Mouse (Mus musculus) hindbrain, embryonic 13.5 days (tissue): ENCODE data around the gene Daxx. TPM values are rescaled to one million over a fixed set of nuclear protein-coding genes. Genes with fewer than 3 reads are reported as not detected.
"Not testable (repeated sequence)": the region's sequence is repeated elsewhere in the genome, so short reads cannot be mapped to it uniquely, and the experiment has no call there.

Experiments used
- ATAC-seq: fragments of 200-750 bp; cut with Nextera tagmentation; 2 replicates; pipeline ENCODE4 v1.8.0; 2017; ENCODE audit warnings: moderate TSS enrichment; ENCODE audit not compliant: low FRiP score
- H3K27ac ChIP-seq: fragments of 300-500 bp; sonication (generic); 2 replicates; pipeline ENCODE4 v1.5.1; 2015; ENCODE audit warnings: inconsistent platforms, mild to moderate bottlenecking, moderate library complexity
- H3K27me3 ChIP-seq: fragments of 300-500 bp; sonication (generic); 2 replicates; pipeline ENCODE4 v1.6.1; 2015; ENCODE audit warnings: mild to moderate bottlenecking, inconsistent platforms
- H3K36me3 ChIP-seq: fragments of 300-500 bp; sonication (generic); 2 replicates; pipeline ENCODE4 v1.6.1; 2015; ENCODE audit warnings: mild to moderate bottlenecking, inconsistent platforms
- H3K4me1 ChIP-seq: fragments of 300-500 bp; sonication (generic); replicated peaks from 2 replicates; pipeline ENCODE4 v1.6.1; 2015; ENCODE audit warnings: inconsistent platforms
- H3K4me2 ChIP-seq: fragments of 300-500 bp; sonication (generic); 2 replicates; pipeline ENCODE4 v1.6.1; 2015; ENCODE audit warnings: inconsistent platforms, mild to moderate bottlenecking, moderate library complexity
- H3K4me3 ChIP-seq: fragments of 300-500 bp; sonication (generic); 2 replicates; pipeline ENCODE4 v1.5.1; 2015; ENCODE audit warnings: mild to moderate bottlenecking, inconsistent platforms
- H3K9ac ChIP-seq: fragments of 300-500 bp; sonication (generic); 2 replicates; pipeline ENCODE4 v1.6.1; 2015; ENCODE audit warnings: mild to moderate bottlenecking, inconsistent platforms
- H3K9me3 ChIP-seq: fragments of 300-500 bp; sonication (generic); 2 replicates; pipeline ENCODE4 v1.6.1; 2016; ENCODE audit warnings: inconsistent platforms
- WGBS: fragments of 180-500 bp; shearing (Covaris S2); methylation state at CpG from one replicate; pipeline ENCODE4 v1.1.7; 2015; 5-methylcytosine and 5-hydroxymethylcytosine counted together
- polyA plus RNA-seq: library from polyadenylated mRNA; unstranded; fragments of >200 nt; fragmentation: Nextera tagmentation; extraction: Ambion mirVana; gene quantifications from 2 replicates; pipeline ENCODE4 v1.2.1, GENCODE M21; 2015

Gene Daxx
- 48.1 and 54.6 TPM in 2 replicates for polyA plus RNA-seq

DNA sequence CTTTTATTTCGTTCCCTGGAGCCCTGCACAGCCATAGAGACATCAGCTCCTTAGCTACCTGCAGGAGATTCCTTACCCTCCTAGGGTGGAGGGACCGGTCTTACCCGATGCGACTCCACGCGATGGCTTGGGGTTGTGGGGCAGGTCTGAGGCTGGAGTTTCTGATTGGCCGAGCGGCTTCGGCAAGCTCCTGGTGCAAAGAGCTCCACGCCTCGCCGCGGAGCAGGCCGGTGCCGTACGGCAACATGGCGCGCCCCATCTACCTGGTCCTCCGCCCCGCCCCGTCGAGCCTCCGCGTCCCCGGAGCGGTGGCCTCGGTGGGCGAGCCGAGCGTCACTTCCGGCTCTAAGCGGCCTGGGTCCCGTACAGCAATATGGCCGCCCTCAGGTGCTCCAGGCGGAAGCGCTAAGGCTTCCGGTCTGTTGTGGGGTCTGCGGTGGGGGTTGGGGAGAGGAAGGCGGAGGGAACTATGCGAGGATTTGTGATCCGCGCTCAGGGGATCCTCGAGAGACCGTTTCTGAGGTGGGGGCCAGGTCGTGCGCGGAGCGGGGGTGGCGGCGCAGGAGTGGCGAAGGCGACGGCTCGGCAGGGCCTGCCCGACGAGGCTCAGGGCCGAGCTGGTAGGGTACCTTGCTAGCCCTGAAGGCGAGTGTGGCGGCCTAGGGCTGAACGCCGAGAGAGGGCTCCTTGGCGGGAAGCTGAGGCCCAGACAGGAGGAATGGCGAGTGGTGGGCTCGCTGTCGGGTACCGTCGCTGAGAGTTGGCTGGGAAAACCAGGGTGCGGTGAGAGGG lies at the start of gene Daxx:
Daxx (plus strand) TSS at position 338 of the 792 bp plus-strand sequence.
- peaks cover 43% of the 10 kb centered on the region for H3K4me1 ChIP-seq
- peak within 1 kb of the TSS; percentile 92 for H3K4me2 ChIP-seq
- H3K27ac ChIP-seq = peak within 1 kb of the TSS; percentile 95
- peak within 1 kb of the TSS; percentile 79 for H3K4me3 ChIP-seq
- H3K9me3 ChIP-seq = no peaks in the 10 kb centered on the region
- peak; percentile 96 for ATAC-seq
- under 1% methylated on average over 68 of the region's 68 CpGs for WGBS
- peaks cover 35% of the 10 kb centered on the region for H3K36me3 ChIP-seq
- no peaks in the 10 kb centered on the region for H3K27me3 ChIP-seq
- peak within 1 kb of the TSS; percentile 92 for H3K9ac ChIP-seq

DNA sequence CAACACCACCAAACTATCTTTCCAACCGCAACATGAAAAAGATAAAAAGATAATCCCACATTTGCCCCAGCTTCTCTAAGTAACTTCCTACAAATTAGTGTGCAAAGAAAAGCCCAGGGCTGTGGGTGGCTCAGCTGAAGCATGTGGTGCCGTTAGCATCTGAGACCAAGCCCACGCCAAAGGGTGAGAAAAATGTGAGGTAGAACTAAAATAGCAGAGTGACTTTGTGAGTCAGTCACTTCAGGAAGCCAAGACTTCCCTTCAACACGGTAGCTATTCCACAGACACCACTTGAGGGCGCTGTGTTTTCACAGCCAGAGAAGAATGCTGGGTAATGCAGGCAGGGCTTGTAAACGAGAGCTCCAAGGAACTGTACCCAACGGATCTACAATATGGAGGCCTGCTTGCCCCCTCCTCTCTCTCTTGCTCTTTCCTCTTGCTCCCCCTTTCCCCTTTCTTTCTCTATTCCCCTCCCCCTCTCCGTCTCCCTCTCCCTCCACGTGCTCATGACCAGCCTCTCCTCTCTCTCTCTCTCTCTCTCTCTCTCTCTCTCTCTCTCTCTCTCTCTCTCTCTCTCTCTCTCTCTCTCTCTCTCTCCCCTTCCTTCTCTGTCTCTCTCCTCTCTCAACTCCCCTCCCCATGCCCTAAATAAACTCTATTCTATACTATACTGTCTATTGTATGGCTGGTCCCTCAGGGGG lies 43.7 kb upstream of the Daxx start:
- Histone ChIP-seq H3K27me3 (no peaks in the 10 kb centered on the region), H3K4me2 (no peak overlapping the region)
- WGBS = 37% methylated on average over 9 of the region's 9 CpGs

GRCm38 (mm10) chr17:33873537-33873936 lies 35.7 kb upstream of the Daxx start, which contains the start of gene Gm7029:
Gm7029 (plus strand) TSS chr17:33873837.
- not testable (repeated sequence) for H3K27ac ChIP-seq, H3K4me3 ChIP-seq, H3K27me3 ChIP-seq, H3K4me1 ChIP-seq, H3K9ac ChIP-seq, H3K36me3 ChIP-seq, ATAC-seq, H3K4me2 ChIP-seq, H3K9me3 ChIP-seq
- WGBS = 88% methylated on average over 4 of the region's 12 CpGs

More for the DNA sequence above, 43.7 kb upstream of the Daxx start:
- no peak for ATAC-seq
- no peak overlapping the region for H3K9ac ChIP-seq
- no peaks in the 10 kb centered on the region for H3K36me3 ChIP-seq
- H3K4me1 ChIP-seq = no peaks in the 10 kb centered on the region
- H3K4me3 ChIP-seq = no peak overlapping the region
- no peak overlapping the region for H3K27ac ChIP-seq
- H3K9me3 ChIP-seq = no peaks in the 10 kb centered on the region

DNA sequence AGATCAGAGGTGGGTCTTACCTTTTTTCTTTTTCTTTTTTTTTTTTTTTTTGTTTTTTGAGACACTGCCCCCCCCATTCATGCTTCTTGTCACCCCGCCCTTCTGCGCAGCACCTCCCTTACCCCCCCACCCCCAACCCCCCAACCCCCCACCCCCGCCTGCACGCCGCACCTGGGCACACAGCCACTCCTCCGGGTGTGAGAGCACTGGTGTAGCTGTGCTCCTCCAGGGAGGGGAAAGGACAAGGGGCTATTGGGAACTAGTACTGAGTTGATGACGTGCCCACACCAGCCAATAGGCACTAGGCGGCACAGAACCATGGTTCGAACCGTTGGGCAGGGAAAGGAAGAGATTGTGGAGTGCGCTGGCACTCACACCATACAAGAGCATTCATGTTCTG lies 34.8 kb upstream of the Daxx start:
- H3K4me3 ChIP-seq = no peak overlapping the region
- H3K9me3 ChIP-seq = no peaks in the 10 kb centered on the region
- H3K27ac ChIP-seq = no peak overlapping the region
- H3K4me1 ChIP-seq = no peaks in the 10 kb centered on the region
- H3K9ac ChIP-seq = no peak overlapping the region
- no peaks in the 10 kb centered on the region for H3K36me3 ChIP-seq
- H3K27me3 ChIP-seq = no peaks in the 10 kb centered on the region
- ATAC-seq = no peak
- WGBS = 88% methylated on average over 9 of the region's 11 CpGs
- H3K4me2 ChIP-seq = no peak overlapping the region

DNA sequence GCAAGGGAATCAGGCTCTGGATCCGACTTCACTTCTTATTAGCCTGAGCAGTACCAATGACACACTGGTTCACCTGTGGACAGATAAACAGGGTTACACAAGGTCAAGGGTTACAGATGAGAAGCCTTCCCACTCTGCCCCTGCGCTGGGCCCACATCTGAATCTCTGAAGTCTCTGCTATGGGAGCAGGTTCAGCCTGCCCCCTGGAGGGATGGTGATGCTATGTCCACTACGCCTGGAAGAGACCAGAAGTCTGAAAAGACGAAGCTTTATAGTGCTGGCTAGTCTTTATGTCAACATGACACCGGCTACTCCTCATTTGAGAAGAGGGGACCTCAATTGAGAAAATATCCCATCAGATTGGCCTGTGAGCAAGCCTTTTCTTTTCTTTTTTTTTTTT lies 33.4 kb upstream of the Daxx start:
- WGBS = 83% methylated on average over 5 of the region's 5 CpGs
- H3K9me3 ChIP-seq, H3K4me2 ChIP-seq, ATAC-seq, H3K36me3 ChIP-seq, H3K4me3 ChIP-seq, H3K4me1 ChIP-seq, H3K9ac ChIP-seq, H3K27me3 ChIP-seq, H3K27ac ChIP-seq: not testable (repeated sequence)

GRCm38 (mm10) chr17:33884320-33884719 lies 24.9 kb upstream of the Daxx start:
- not testable (repeated sequence) for H3K9me3 ChIP-seq, ATAC-seq, H3K4me1 ChIP-seq, H3K4me2 ChIP-seq, H3K27me3 ChIP-seq, H3K9ac ChIP-seq, H3K4me3 ChIP-seq, H3K27ac ChIP-seq
- WGBS = 97% methylated on average over 10 of the region's 11 CpGs
- H3K36me3 ChIP-seq = peaks cover 13% of the 10 kb centered on the region

GRCm38 (mm10) chr17:33887802-33888201 lies 21.4 kb upstream of the Daxx start:
- not testable (repeated sequence) for H3K9me3 ChIP-seq, H3K4me2 ChIP-seq, H3K27me3 ChIP-seq, H3K36me3 ChIP-seq, H3K9ac ChIP-seq, H3K4me3 ChIP-seq, H3K27ac ChIP-seq, ATAC-seq
- H3K4me1 ChIP-seq = peaks cover 14% of the 10 kb centered on the region
- WGBS = 95% methylated on average over 2 of the region's 2 CpGs

GRCm38 (mm10) chr17:33888230-33888629 lies 21.0 kb upstream of the Daxx start:
- not testable (repeated sequence) for H3K4me3 ChIP-seq, H3K9ac ChIP-seq, ATAC-seq, H3K27me3 ChIP-seq, H3K27ac ChIP-seq, H3K9me3 ChIP-seq, H3K4me2 ChIP-seq, H3K36me3 ChIP-seq
- H3K4me1 ChIP-seq = peaks cover 14% of the 10 kb centered on the region

DNA sequence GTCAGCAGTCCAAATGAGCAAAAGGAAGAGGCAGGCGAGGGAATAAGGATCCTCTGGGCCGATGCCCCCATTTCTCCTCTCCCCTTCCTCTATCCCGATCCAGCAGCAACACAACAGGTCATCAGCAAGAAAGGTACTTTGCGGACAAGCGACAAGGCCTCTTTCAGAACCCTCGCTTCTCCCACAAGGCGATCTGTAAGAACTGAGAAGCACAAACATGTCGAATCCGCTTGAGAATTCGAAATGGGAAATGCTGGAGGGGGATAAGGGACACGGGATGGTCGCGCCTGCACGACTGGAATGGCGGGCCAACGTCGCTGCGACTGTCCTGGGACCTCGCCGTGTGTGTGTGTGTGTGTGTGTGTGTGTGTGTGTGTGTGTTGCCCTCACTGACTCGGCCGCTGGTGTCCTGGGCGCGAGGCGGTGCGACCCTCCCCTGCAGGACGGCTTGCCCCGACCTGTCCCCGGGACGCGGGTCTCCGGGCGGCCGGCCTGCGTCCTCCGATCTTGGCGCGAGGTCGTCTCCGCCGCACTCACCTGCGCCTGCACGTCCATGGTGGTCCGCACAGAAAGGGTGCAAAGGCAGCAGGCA lies 19.2 kb upstream of the Daxx start:
- H3K27me3 ChIP-seq, H3K9me3 ChIP-seq, ATAC-seq, H3K27ac ChIP-seq, H3K36me3 ChIP-seq: not testable (repeated sequence)
- Histone ChIP-seq H3K4me3 (peak overlapping the region; percentile 58), H3K9ac (peak overlapping the region; percentile 67), H3K4me2 (peak overlapping the region; percentile 78), H3K4me1 (peaks cover 14% of the 10 kb centered on the region)
- 0% methylated on average over 25 of the region's 44 CpGs for WGBS

DNA sequence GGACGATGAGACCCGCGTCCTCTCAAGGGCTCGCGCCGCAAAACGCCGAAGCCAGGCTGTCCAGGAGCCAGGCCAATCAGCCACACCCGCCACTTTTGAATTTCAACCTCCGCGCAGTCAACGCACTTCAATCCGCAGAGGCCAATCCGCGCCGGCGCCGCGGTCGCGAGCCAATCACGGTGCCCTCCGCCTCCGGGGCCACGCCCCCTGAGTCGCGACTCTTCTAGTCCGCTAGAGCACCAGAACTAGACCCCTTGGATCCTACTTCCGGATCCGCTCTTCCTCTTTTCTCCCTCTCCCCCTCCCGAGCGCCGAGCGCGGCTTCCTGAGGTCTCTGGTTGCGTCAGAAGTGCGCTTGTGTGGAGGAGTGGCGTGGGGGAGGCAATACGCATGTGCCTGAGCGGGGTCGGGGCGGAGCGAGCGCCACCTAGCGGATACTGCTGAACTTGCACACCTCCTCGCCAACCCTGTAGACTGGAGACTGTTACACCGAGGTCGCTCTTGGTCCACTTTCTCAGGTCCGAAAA lies 18.6 kb upstream of the Daxx start, which contains the start of gene Kifc1:
Kifc1 (minus strand) TSS at position 129 of the 527 bp plus-strand sequence.
- H3K27ac ChIP-seq = no peak within 1 kb of the TSS

GRCm38 (mm10) chr17:33891357-33891756 lies 17.9 kb upstream of the Daxx start:
- Histone ChIP-seq H3K4me3 (no peak overlapping the region), H3K4me2 (no peak overlapping the region), H3K4me1 (peaks cover 14% of the 10 kb centered on the region), H3K9me3 (no peaks in the 10 kb centered on the region), H3K27ac (no peak overlapping the region), H3K27me3 (0 out of 2 replicates have a peak, but pooled peaks cover 2% of the 10 kb centered on the region), H3K9ac (no peak overlapping the region), H3K36me3 (no peaks in the 10 kb centered on the region; the same call in 1 of the 2 replicates)
- WGBS = 67% methylated on average over 2 of the region's 2 CpGs
- no peak for ATAC-seq

More for the DNA sequence above, 18.6 kb upstream of the Daxx start, which contains the start of gene Kifc1:
- under 1% methylated on average over 49 of the region's 49 CpGs for WGBS
- H3K27me3 ChIP-seq = 0 out of 2 replicates have a peak, but pooled peaks cover 2% of the 10 kb centered on the region
- H3K9me3 ChIP-seq = no peaks in the 10 kb centered on the region
- H3K4me2 ChIP-seq = peak within 1 kb of the TSS; percentile 78
- H3K36me3 ChIP-seq = no peaks in the 10 kb centered on the region; the same call in 1 of the 2 replicates
- ATAC-seq = peak; percentile 99
- peak within 1 kb of the TSS; percentile 58 for H3K4me3 ChIP-seq
- peak within 1 kb of the TSS; percentile 67 for H3K9ac ChIP-seq
- H3K4me1 ChIP-seq = peaks cover 14% of the 10 kb centered on the region

- whole genome bisulfite sequencing = 67% methylated on average over 6 of the region's 6 CpGs
- H3K4me2 ChIP-seq, H3K4me3 ChIP-seq, H3K36me3 ChIP-seq, H3K27ac ChIP-seq, H3K9me3 ChIP-seq, ATAC-seq, H3K27me3 ChIP-seq, H3K9ac ChIP-seq: not testable (repeated sequence)
- peaks cover 14% of the 10 kb centered on the region for H3K4me1 ChIP-seq
These were observed 17.3 kb upstream of the Daxx start for GRCm38 (mm10) chr17:33891892-33892291.
